Mouse (Mus musculus): ENCODE results near the gene Hsd17b14. TPM values are rescaled to one million over a fixed set of nuclear protein-coding genes. Genes with fewer than 3 reads are reported as not detected.

Hsd17b14 gene
- polyA plus RNA-seq, 1 experiment: 0.37 TPM

- Histone ChIP-seq H3K36me3 (ENCODE audit: control insufficient read depth, insufficient read depth, low read length) (no peaks in the 10 kb centered on the region), H3K4me1 (ENCODE audit: control insufficient read depth, insufficient read depth, low read length) (no peaks in the 10 kb centered on the region; the same call in 1 of the 2 replicates), H3K27ac (ENCODE audit: control insufficient read depth, insufficient read depth, low read depth, low read length) (no peak overlapping the region), H3K4me3 (ENCODE audit: control insufficient read depth, low read depth, low read length) (no peak overlapping the region), H3K27me3 (ENCODE audit: control insufficient read depth, insufficient read depth, low read length) (no peaks in the 10 kb centered on the region)
- no peak for TF ChIP-seq CTCF (IDR thresholded peaks at IDR 0.05; ENCODE audit: control insufficient read depth, insufficient read depth, insufficient replicate concordance, low read depth, low read length)
- no peak for TF ChIP-seq POLR2A (IDR thresholded peaks at IDR 0.05; ENCODE audit: control insufficient read depth, low read depth, low read length)
Observed at GRCm38 (mm10) chr7:45535676-45536075, 19.0 kb upstream of the Hsd17b14 start.

GRCm38 (mm10) chr7:45537602-45538001 lies 17.1 kb upstream of the Hsd17b14 start:
- Histone ChIP-seq H3K4me3 (ENCODE audit: control insufficient read depth, low read depth, low read length) (no peak overlapping the region), H3K27me3 (ENCODE audit: control insufficient read depth, insufficient read depth, low read length) (no peaks in the 10 kb centered on the region), H3K27ac (ENCODE audit: control insufficient read depth, insufficient read depth, low read depth, low read length) (no peak overlapping the region), H3K4me1 (ENCODE audit: control insufficient read depth, insufficient read depth, low read length) (peaks cover 3% of the 10 kb centered on the region), H3K36me3 (ENCODE audit: control insufficient read depth, insufficient read depth, low read length) (no peaks in the 10 kb centered on the region)
- TF ChIP-seq CTCF (IDR thresholded peaks at IDR 0.05; ENCODE audit: control insufficient read depth, insufficient read depth, insufficient replicate concordance, low read depth, low read length) (no peak), POLR2A (IDR thresholded peaks at IDR 0.05; ENCODE audit: control insufficient read depth, low read depth, low read length) (no peak)

- H3K4me3 ChIP-seq (ENCODE audit: control insufficient read depth, low read depth, low read length): no peak overlapping the region
- no peak overlapping the region for H3K27ac ChIP-seq (ENCODE audit: control insufficient read depth, insufficient read depth, low read depth, low read length)
- no peaks in the 10 kb centered on the region for H3K36me3 ChIP-seq (ENCODE audit: control insufficient read depth, insufficient read depth, low read length)
- H3K4me1 ChIP-seq (ENCODE audit: control insufficient read depth, insufficient read depth, low read length): peaks cover 3% of the 10 kb centered on the region
- H3K27me3 ChIP-seq (ENCODE audit: control insufficient read depth, insufficient read depth, low read length): no peaks in the 10 kb centered on the region
- TF ChIP-seq CTCF (IDR thresholded peaks at IDR 0.05; ENCODE audit: control insufficient read depth, insufficient read depth, insufficient replicate concordance, low read depth, low read length) (no peak), POLR2A (IDR thresholded peaks at IDR 0.05; ENCODE audit: control insufficient read depth, low read depth, low read length) (no peak)
Observed at GRCm38 (mm10) chr7:45538163-45539041, 16.3 kb upstream of the Hsd17b14 start.

- H3K4me1 ChIP-seq (ENCODE audit: control insufficient read depth, insufficient read depth, low read length): peaks cover 3% of the 10 kb centered on the region
- no peaks in the 10 kb centered on the region for H3K27me3 ChIP-seq (ENCODE audit: control insufficient read depth, insufficient read depth, low read length)
- H3K36me3 ChIP-seq (ENCODE audit: control insufficient read depth, insufficient read depth, low read length): no peaks in the 10 kb centered on the region
- H3K4me3 ChIP-seq (ENCODE audit: control insufficient read depth, low read depth, low read length): no peak overlapping the region
- no peak for TF ChIP-seq POLR2A (IDR thresholded peaks at IDR 0.05; ENCODE audit: control insufficient read depth, low read depth, low read length)
- no peak for TF ChIP-seq CTCF (IDR thresholded peaks at IDR 0.05; ENCODE audit: control insufficient read depth, insufficient read depth, insufficient replicate concordance, low read depth, low read length)
- no peak overlapping the region for H3K27ac ChIP-seq (ENCODE audit: control insufficient read depth, insufficient read depth, low read depth, low read length)
Observed at GRCm38 (mm10) chr7:45539095-45539494, 15.6 kb upstream of the Hsd17b14 start.

GRCm38 (mm10) chr7:45540213-45540612 lies 14.5 kb upstream of the Hsd17b14 start:
- Histone ChIP-seq H3K4me3 (ENCODE audit: control insufficient read depth, low read depth, low read length) (no peak overlapping the region), H3K27ac (ENCODE audit: control insufficient read depth, insufficient read depth, low read depth, low read length) (no peak overlapping the region), H3K27me3 (ENCODE audit: control insufficient read depth, insufficient read depth, low read length) (no peaks in the 10 kb centered on the region), H3K36me3 (ENCODE audit: control insufficient read depth, insufficient read depth, low read length) (no peaks in the 10 kb centered on the region), H3K4me1 (ENCODE audit: control insufficient read depth, insufficient read depth, low read length) (peaks cover 3% of the 10 kb centered on the region)
- no peak for TF ChIP-seq CTCF (IDR thresholded peaks at IDR 0.05; ENCODE audit: control insufficient read depth, insufficient read depth, insufficient replicate concordance, low read depth, low read length)
- TF ChIP-seq POLR2A (IDR thresholded peaks at IDR 0.05; ENCODE audit: control insufficient read depth, low read depth, low read length): no peak

- Histone ChIP-seq H3K4me3 (ENCODE audit: control insufficient read depth, low read depth, low read length) (no peak overlapping the region), H3K36me3 (ENCODE audit: control insufficient read depth, insufficient read depth, low read length) (no peaks in the 10 kb centered on the region), H3K27ac (ENCODE audit: control insufficient read depth, insufficient read depth, low read depth, low read length) (no peak overlapping the region), H3K27me3 (ENCODE audit: control insufficient read depth, insufficient read depth, low read length) (no peaks in the 10 kb centered on the region), H3K4me1 (ENCODE audit: control insufficient read depth, insufficient read depth, low read length) (peaks cover 3% of the 10 kb centered on the region)
- TF ChIP-seq POLR2A (IDR thresholded peaks at IDR 0.05; ENCODE audit: control insufficient read depth, low read depth, low read length) (no peak), CTCF (IDR thresholded peaks at IDR 0.05; ENCODE audit: control insufficient read depth, insufficient read depth, insufficient replicate concordance, low read depth, low read length) (no peak)
Observed at GRCm38 (mm10) chr7:45544525-45544924, 10.2 kb upstream of the Hsd17b14 start.

GRCm38 (mm10) chr7:45549641-45550436 lies 4.9 kb upstream of the Hsd17b14 start:
- no peaks in the 10 kb centered on the region for H3K36me3 ChIP-seq (ENCODE audit: control insufficient read depth, insufficient read depth, low read length)
- no peaks in the 10 kb centered on the region for H3K27me3 ChIP-seq (ENCODE audit: control insufficient read depth, insufficient read depth, low read length)
- no peak for TF ChIP-seq POLR2A (IDR thresholded peaks at IDR 0.05; ENCODE audit: control insufficient read depth, low read depth, low read length)
- no peak for TF ChIP-seq CTCF (IDR thresholded peaks at IDR 0.05; ENCODE audit: control insufficient read depth, insufficient read depth, insufficient replicate concordance, low read depth, low read length)
- no peaks in the 10 kb centered on the region for H3K4me1 ChIP-seq (ENCODE audit: control insufficient read depth, insufficient read depth, low read length)
- no peak overlapping the region for H3K27ac ChIP-seq (ENCODE audit: control insufficient read depth, insufficient read depth, low read depth, low read length)
- no peak overlapping the region for H3K4me3 ChIP-seq (ENCODE audit: control insufficient read depth, low read depth, low read length)

Measured in testis, adult 2 months (tissue).